Mouse (Mus musculus) spleen, postnatal 10 days (tissue): ENCODE data around the gene Ttc5.
"Not testable (repeated sequence)": the region's sequence is repeated elsewhere in the genome, so short reads cannot be mapped to it uniquely, and the experiment has no call there.

Source experiments
- DNase-seq, 2 experiments: peaks; one replicate each; pipeline ENCODE4 v3.0.0; 2021 to 2022; ENCODE audit warnings: low spot score in 2 of 2

The Ttc5 gene

GRCm38 (mm10) chr14:50771342-50771741 is 14.0 kb downstream of the Ttc5 start:
- DNase-seq, result peak in 1 of 2 experiments; percentile 21

- no peak for DNase-seq
These were observed 19.6 kb downstream of the Ttc5 start for GRCm38 (mm10) chr14:50765736-50766135.

GRCm38 (mm10) chr14:50758416-50759085 is 26.8 kb downstream of the Ttc5 start:
- no peak for DNase-seq

GRCm38 (mm10) chr14:50744994-50745393 is 40.3 kb downstream of the Ttc5 start, which contains the start of gene Olfr749:
TSS of gene Olfr749 (minus strand) at chr14:50745094.
- no peak for DNase-seq

GRCm38 (mm10) chr14:50741584-50741983 is 43.7 kb downstream of the Ttc5 start:
- DNase-seq, result no peak

GRCm38 (mm10) chr14:50740334-50740733 is 45.0 kb downstream of the Ttc5 start:
- no peak for DNase-seq

GRCm38 (mm10) chr14:50722371-50722770 is 62.9 kb downstream of the Ttc5 start:
- DNase-seq, result not testable (repeated sequence)

GRCm38 (mm10) chr14:50719875-50720274 is 65.4 kb downstream of the Ttc5 start:
- DNase-seq, result not testable (repeated sequence)
